Mouse (Mus musculus) neural tube, embryonic 13.5 days (tissue): ENCODE results near the gene Cidec. TPM values are rescaled to one million over a fixed set of nuclear protein-coding genes. Genes with fewer than 3 reads are reported as not detected.

Experiments used
- ATAC-seq: fragments of 200-750 bp; cut with Nextera tagmentation; 2 replicates; pipeline ENCODE4 v1.8.0; 2017; ENCODE audit warnings: low read depth, mild to moderate bottlenecking, moderate TSS enrichment, moderate library complexity
- H3K27ac ChIP-seq: fragments of 300-500 bp; sonication (generic); replicated peaks from 2 replicates; pipeline ENCODE4 v1.5.1; 2015; ENCODE audit warnings: moderate library complexity, mild to moderate bottlenecking, inconsistent platforms
- H3K27me3 ChIP-seq: fragments of 300-500 bp; sonication (generic); 2 replicates; pipeline ENCODE4 v1.6.1; 2015; ENCODE audit warnings: mild to moderate bottlenecking, inconsistent platforms
- H3K36me3 ChIP-seq: fragments of 300-500 bp; sonication (generic); 2 replicates; pipeline ENCODE4 v1.6.1; 2015; ENCODE audit warnings: mild to moderate bottlenecking, inconsistent platforms
- H3K4me1 ChIP-seq: fragments of 300-500 bp; sonication (generic); replicated peaks from 2 replicates; pipeline ENCODE4 v1.6.1; 2015; ENCODE audit warnings: inconsistent platforms
- H3K4me2 ChIP-seq: fragments of 300-500 bp; sonication (generic); 2 replicates; pipeline ENCODE4 v1.6.1; 2015; ENCODE audit warnings: inconsistent platforms, mild to moderate bottlenecking, moderate library complexity
- H3K4me3 ChIP-seq: fragments of 300-500 bp; sonication (generic); 2 replicates; pipeline ENCODE4 v1.5.1; 2015; ENCODE audit warnings: mild to moderate bottlenecking, inconsistent platforms
- H3K9ac ChIP-seq: fragments of 300-500 bp; sonication (generic); 2 replicates; pipeline ENCODE4 v1.6.1; 2015; ENCODE audit warnings: moderate library complexity, mild to moderate bottlenecking, inconsistent platforms
- H3K9me3 ChIP-seq: fragments of 300-500 bp; sonication (generic); 2 replicates; pipeline ENCODE4 v1.6.1; 2016; ENCODE audit warnings: inconsistent platforms
- WGBS: fragments of 180-500 bp; shearing (Covaris S2); methylation state at CpG from one replicate; pipeline ENCODE4 v1.1.7; 2015; 5-methylcytosine and 5-hydroxymethylcytosine counted together
- microRNA-seq: library from miRNA; unstranded; fragments of <30 nt; microRNA quantifications from one replicate; pipeline ENCODE4, GENCODE M21; 2016
- polyA plus RNA-seq: library from polyadenylated mRNA; unstranded; fragments of >200 nt; fragmentation: Nextera tagmentation; extraction: Ambion mirVana; gene quantifications from 2 replicates; pipeline ENCODE4 v1.2.1, GENCODE M21; 2015

The Cidec gene
- polyA plus RNA-seq, 1 experiment from 2014 or later, result not detected

DNA sequence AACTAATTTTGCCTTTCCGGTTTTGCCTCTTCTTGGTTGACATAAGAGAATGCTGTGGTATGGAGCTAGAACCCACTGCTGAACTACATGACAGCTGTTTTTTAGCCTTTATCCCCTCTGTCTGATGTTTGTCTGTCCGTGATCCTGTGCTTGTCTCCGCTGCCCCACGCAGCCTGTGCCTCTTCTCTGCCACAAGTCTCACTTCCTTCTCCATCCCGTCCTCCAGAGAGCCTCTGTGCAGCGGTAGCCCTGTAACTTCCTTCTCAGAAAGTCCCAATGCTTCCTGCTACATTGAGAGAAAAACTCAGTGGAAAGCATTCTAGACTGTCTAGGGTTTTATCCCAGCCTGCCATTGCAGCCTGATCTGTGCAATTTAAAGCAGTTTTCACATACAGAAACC, 56.3 kb downstream of the Cidec start:
- no peak for ATAC-seq
- Histone ChIP-seq H3K4me3 (peak overlapping the region; percentile 81), H3K4me1 (peaks cover 27% of the 10 kb centered on the region), H3K27me3 (no peaks in the 10 kb centered on the region), H3K9ac (peak overlapping the region; percentile 92; the same call in 1 of the 2 replicates), H3K4me2 (peak overlapping the region; percentile 89), H3K27ac (no peak overlapping the region), H3K36me3 (peaks cover 60% of the 10 kb centered on the region), H3K9me3 (no peaks in the 10 kb centered on the region)
- WGBS, result 81% methylated on average over 6 of the region's 6 CpGs

- Histone ChIP-seq H3K27ac (peak within 1 kb of the TSS; percentile 93), H3K4me2 (peak within 1 kb of the TSS; percentile 89), H3K4me3 (peak within 1 kb of the TSS; percentile 81), H3K4me1 (peaks cover 27% of the 10 kb centered on the region), H3K9ac (peak within 1 kb of the TSS; percentile 92), H3K36me3 (peaks cover 60% of the 10 kb centered on the region), H3K9me3 (no peaks in the 10 kb centered on the region), H3K27me3 (no peaks in the 10 kb centered on the region)
- WGBS, result under 1% methylated on average over 61 of the region's 61 CpGs
- ATAC-seq, result peak; percentile 95
These were observed 57.8 kb downstream of the Cidec start, which contains the start of the genes Tada3 and Arpc4 for GRCm38 (mm10) chr6:113377496-113378385. TSS of gene Tada3 (minus strand) at chr6:113377883. TSS of gene Arpc4 (plus strand) at chr6:113378115.

DNA sequence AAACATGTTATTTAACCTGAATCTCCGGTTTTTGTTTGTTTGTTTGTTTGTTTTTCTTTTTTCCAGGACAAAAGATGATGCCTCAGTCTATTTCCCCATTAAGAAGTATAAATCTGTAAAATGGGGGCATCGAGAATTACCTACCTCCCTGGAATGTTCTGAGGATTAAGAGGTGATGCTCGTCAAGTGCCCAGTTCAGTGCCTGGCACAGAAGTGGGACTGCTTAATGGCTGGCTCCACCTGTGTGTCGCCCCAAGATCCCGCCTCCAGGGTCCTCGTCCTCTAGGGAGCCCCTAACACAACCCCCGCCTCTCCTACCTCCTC, 58.4 kb downstream of the Cidec start:
- peak overlapping the region; percentile 89 for H3K4me2 ChIP-seq
- peaks cover 27% of the 10 kb centered on the region for H3K4me1 ChIP-seq
- H3K4me3 ChIP-seq, result peak overlapping the region; percentile 81
- WGBS, result 12% methylated on average over 7 of the region's 7 CpGs
- ATAC-seq, result no peak
- peaks cover 60% of the 10 kb centered on the region for H3K36me3 ChIP-seq
- peak overlapping the region; percentile 92 for H3K9ac ChIP-seq
- no peaks in the 10 kb centered on the region for H3K27me3 ChIP-seq
- peak overlapping the region; percentile 93 for H3K27ac ChIP-seq
- no peaks in the 10 kb centered on the region for H3K9me3 ChIP-seq

Small RNAs within 50 kb of the gene (microRNA-seq; reads per million reads assigned to microRNA genes)
- not detected for gene Gm24387

Other genes with a start within 250 kb of the Cidec start
- 47.1 and 49.3 TPM in 2 replicates for gene Lhfpl4, start 240.4 kb downstream of the Cidec start, polyA plus RNA-seq
- gene Mtmr14, start 197.9 kb downstream of the Cidec start, polyA plus RNA-seq, result 36.8 and 37.0 TPM in 2 replicates
- gene Cpne9, start 153.5 kb downstream of the Cidec start, polyA plus RNA-seq, result 0.31 and 0.58 TPM in 2 replicates
- 16.7 and 16.8 TPM in 2 replicates for gene Brpf1, start 128.6 kb downstream of the Cidec start, polyA plus RNA-seq
- gene Ogg1, start 108.8 kb downstream of the Cidec start, polyA plus RNA-seq, result 9.0 and 10.2 TPM in 2 replicates
- gene Camk1, start 91.8 kb downstream of the Cidec start, polyA plus RNA-seq, result 76.4 and 78.0 TPM in 2 replicates
- gene Tada3, start 57.9 kb downstream of the Cidec start, polyA plus RNA-seq, result 63.8 and 64.5 TPM in 2 replicates
- gene Arpc4, start 57.6 kb downstream of the Cidec start, polyA plus RNA-seq, result 375 and 421 TPM in 2 replicates
- gene Ttll3, start 46.5 kb downstream of the Cidec start, polyA plus RNA-seq, result 9.9 and 11.3 TPM in 2 replicates
- 19.2 and 19.7 TPM in 2 replicates for gene Rpusd3, start 16.4 kb downstream of the Cidec start, polyA plus RNA-seq
- gene Jagn1, start 6.8 kb upstream of the Cidec start, polyA plus RNA-seq, result 91.8 and 95.8 TPM in 2 replicates
- gene Il17re, start 22.7 kb upstream of the Cidec start, polyA plus RNA-seq, result 0.37 and 0.38 TPM in 2 replicates
- 2.1 and 2.9 TPM in 2 replicates for gene Il17rc, start 35.7 kb upstream of the Cidec start, polyA plus RNA-seq
- 78.9 and 79.0 TPM in 2 replicates for gene Creld1, start 47.5 kb upstream of the Cidec start, polyA plus RNA-seq
- 5.2 and 5.6 TPM in 2 replicates for gene Prrt3, start 66.2 kb upstream of the Cidec start, polyA plus RNA-seq
- gene Emc3, start 95.9 kb upstream of the Cidec start, polyA plus RNA-seq, result 103 and 108 TPM in 2 replicates
- 1.8 and 2.1 TPM in 2 replicates for gene Fancd2, start 95.9 kb upstream of the Cidec start, polyA plus RNA-seq
- gene Fancd2os, start 165.0 kb upstream of the Cidec start, polyA plus RNA-seq, result 0.18 TPM in 1 of 2 replicates, not detected in the other
- 241 and 242 TPM in 2 replicates for gene Brk1, start 169.0 kb upstream of the Cidec start, polyA plus RNA-seq
- 65.9 and 66.8 TPM in 2 replicates for gene Vhl, start 188.2 kb upstream of the Cidec start, polyA plus RNA-seq
- 2.5 and 2.7 TPM in 2 replicates for gene Irak2, start 202.7 kb upstream of the Cidec start, polyA plus RNA-seq